Mouse (Mus musculus): ENCODE data around the gene Fam198b. TPM values are rescaled to one million over a fixed set of nuclear protein-coding genes. Genes with fewer than 3 reads are reported as not detected.

Fam198b gene
- polyA plus RNA-seq, 1 experiment from 2014 or later, result 21.3 TPM

GRCm38 (mm10) chr3:79857780-79858179, 26.6 kb upstream of the Fam198b start:
- no peak overlapping the region for H3K4me3 ChIP-seq (ENCODE audit: low read depth, low read length)
- H3K9me3 ChIP-seq (ENCODE audit: low read length), result no peaks in the 10 kb centered on the region
- no peak overlapping the region for H3K4me2 ChIP-seq (replicated peaks; ENCODE audit: low read depth, low read length)
- DNase-seq (ENCODE audit: low spot score) (no peak), ATAC-seq (no peak)
- H3K4me1 ChIP-seq (ENCODE audit: insufficient read depth, low read depth, low read length), result no peaks in the 10 kb centered on the region
- H3K27me3 ChIP-seq (replicated peaks; ENCODE audit: insufficient read depth, low read length), result no peaks in the 10 kb centered on the region
- TF ChIP-seq EP300 (IDR thresholded peaks at IDR 0.05) (no peak), CTCF (IDR thresholded peaks at IDR 0.05) (no peak)
- H3K9ac ChIP-seq (replicated peaks; ENCODE audit: low read depth), result no peak overlapping the region
- H3K36me3 ChIP-seq (ENCODE audit: insufficient read depth, low read length), result no peaks in the 10 kb centered on the region
- WGBS, result 61% methylated on average over 5 of the region's 5 CpGs
- no peak overlapping the region for H3K27ac ChIP-seq (ENCODE audit: low read length)

DNA sequence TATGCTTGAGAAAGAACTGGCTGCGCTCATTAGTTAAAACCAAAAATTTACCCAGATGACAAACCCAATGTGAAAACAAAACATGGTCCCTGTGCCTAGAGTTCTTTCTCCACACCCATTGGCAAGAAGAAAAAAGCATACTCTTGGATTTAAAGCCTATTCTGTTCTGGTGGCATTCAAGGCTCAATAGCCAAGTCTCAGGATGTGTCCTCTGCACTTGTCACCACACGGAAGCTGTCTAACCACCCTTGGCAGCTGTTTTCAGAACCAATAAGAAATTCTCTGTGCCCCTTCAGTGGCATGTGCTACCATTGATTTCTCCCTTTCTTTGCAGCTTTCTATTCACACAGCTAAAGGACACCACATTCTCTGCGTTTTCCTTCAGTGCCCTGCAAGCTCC, 26.1 kb upstream of the Fam198b start:
- no peaks in the 10 kb centered on the region for H3K27me3 ChIP-seq (replicated peaks; ENCODE audit: insufficient read depth, low read length)
- no peaks in the 10 kb centered on the region for H3K36me3 ChIP-seq (ENCODE audit: insufficient read depth, low read length)
- 83% methylated on average over 3 of the region's 3 CpGs for WGBS
- DNase-seq (ENCODE audit: low spot score) (no peak), ATAC-seq (no peak)
- H3K27ac ChIP-seq (ENCODE audit: low read length), result no peak overlapping the region
- no peaks in the 10 kb centered on the region for H3K4me1 ChIP-seq (ENCODE audit: insufficient read depth, low read depth, low read length)
- H3K9ac ChIP-seq (replicated peaks; ENCODE audit: low read depth), result no peak overlapping the region
- no peak overlapping the region for H3K4me3 ChIP-seq (ENCODE audit: low read depth, low read length)
- H3K4me2 ChIP-seq (replicated peaks; ENCODE audit: low read depth, low read length), result no peak overlapping the region
- no peaks in the 10 kb centered on the region for H3K9me3 ChIP-seq (ENCODE audit: low read length)
- TF ChIP-seq CTCF (IDR thresholded peaks at IDR 0.05) (no peak), EP300 (IDR thresholded peaks at IDR 0.05) (no peak)

DNA sequence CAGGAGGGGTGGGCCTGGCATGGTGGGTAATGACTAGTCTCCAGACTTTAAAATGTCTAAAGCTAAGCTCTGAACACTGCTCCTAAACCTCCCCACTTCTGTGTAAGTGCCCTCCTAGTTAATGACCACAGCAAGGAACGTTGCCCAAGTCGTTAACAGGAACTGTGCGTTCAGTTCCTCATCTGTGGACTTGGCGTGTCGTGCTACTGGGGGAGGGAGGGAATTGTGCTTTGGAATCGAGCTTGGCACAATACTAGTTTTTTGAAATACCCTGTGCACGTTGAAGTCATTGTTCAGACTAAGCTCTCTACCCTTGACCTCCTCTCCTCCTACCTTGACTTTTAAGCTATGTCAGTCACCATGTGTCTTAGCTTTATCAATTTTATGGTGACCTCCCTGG, 19.5 kb upstream of the Fam198b start:
- no peaks in the 10 kb centered on the region for H3K4me1 ChIP-seq (ENCODE audit: insufficient read depth, low read depth, low read length)
- H3K9me3 ChIP-seq (ENCODE audit: low read length), result no peaks in the 10 kb centered on the region
- no peaks in the 10 kb centered on the region for H3K36me3 ChIP-seq (ENCODE audit: insufficient read depth, low read length)
- H3K27me3 ChIP-seq (replicated peaks; ENCODE audit: insufficient read depth, low read length), result no peaks in the 10 kb centered on the region
- 53% methylated on average over 7 of the region's 7 CpGs for WGBS
- no peak for TF ChIP-seq EP300 (IDR thresholded peaks at IDR 0.05)
- no peak for TF ChIP-seq CTCF (IDR thresholded peaks at IDR 0.05)
- no peak overlapping the region for H3K9ac ChIP-seq (replicated peaks; ENCODE audit: low read depth)
- H3K4me2 ChIP-seq (replicated peaks; ENCODE audit: low read depth, low read length), result no peak overlapping the region
- ATAC-seq (no peak), DNase-seq (ENCODE audit: low spot score) (no peak)
- H3K4me3 ChIP-seq (ENCODE audit: low read depth, low read length), result no peak overlapping the region
- no peak overlapping the region for H3K27ac ChIP-seq (ENCODE audit: low read length)

DNA sequence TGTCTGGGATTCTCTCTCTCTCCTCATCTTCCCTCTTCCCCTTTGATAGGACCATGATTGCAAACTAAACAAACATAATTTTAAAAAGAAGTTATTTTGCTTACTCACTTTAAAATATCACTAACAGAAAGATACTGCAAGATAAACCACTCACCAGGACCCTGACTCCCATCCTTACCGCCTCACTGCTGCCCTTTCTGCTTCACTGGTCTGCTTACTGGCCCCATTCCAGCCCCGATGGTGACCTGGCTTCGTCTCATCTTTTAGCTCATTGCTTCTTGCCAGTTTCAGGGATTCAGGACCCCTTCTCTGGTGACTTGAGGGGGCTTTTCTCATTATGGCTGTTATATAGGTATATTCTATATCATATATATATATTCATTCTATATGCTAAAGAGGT, 18.2 kb upstream of the Fam198b start:
- Histone ChIP-seq H3K4me1 (ENCODE audit: insufficient read depth, low read depth, low read length) (no peaks in the 10 kb centered on the region), H3K4me3 (ENCODE audit: low read depth, low read length) (no peak overlapping the region), H3K27me3 (replicated peaks; ENCODE audit: insufficient read depth, low read length) (no peaks in the 10 kb centered on the region), H3K4me2 (replicated peaks; ENCODE audit: low read depth, low read length) (no peak overlapping the region), H3K36me3 (ENCODE audit: insufficient read depth, low read length) (no peaks in the 10 kb centered on the region), H3K27ac (ENCODE audit: low read length) (no peak overlapping the region), H3K9ac (replicated peaks; ENCODE audit: low read depth) (no peak overlapping the region), H3K9me3 (ENCODE audit: low read length) (no peaks in the 10 kb centered on the region)
- WGBS, result 81% methylated on average over 3 of the region's 3 CpGs
- no peak for DNase-seq (ENCODE audit: low spot score)
- no peak for TF ChIP-seq CTCF (IDR thresholded peaks at IDR 0.05)
- ATAC-seq, result no peak

- no peak overlapping the region for H3K27ac ChIP-seq (ENCODE audit: low read length)
- no peak overlapping the region for H3K4me3 ChIP-seq (ENCODE audit: low read depth, low read length)
- H3K9me3 ChIP-seq (ENCODE audit: low read length), result no peaks in the 10 kb centered on the region
- no peak for DNase-seq (ENCODE audit: low spot score)
- H3K36me3 ChIP-seq (ENCODE audit: insufficient read depth, low read length), result no peaks in the 10 kb centered on the region
- no peak overlapping the region for H3K9ac ChIP-seq (replicated peaks; ENCODE audit: low read depth)
- no peak for TF ChIP-seq EP300 (IDR thresholded peaks at IDR 0.05)
- TF ChIP-seq CTCF (IDR thresholded peaks at IDR 0.05), result no peak
- H3K4me1 ChIP-seq (ENCODE audit: insufficient read depth, low read depth, low read length), result no peaks in the 10 kb centered on the region
- 85% methylated on average over 9 of the region's 9 CpGs for WGBS
- H3K27me3 ChIP-seq (replicated peaks; ENCODE audit: insufficient read depth, low read length), result no peaks in the 10 kb centered on the region
- H3K4me2 ChIP-seq (replicated peaks; ENCODE audit: low read depth, low read length), result no peak overlapping the region
- no peak for ATAC-seq
Observed at GRCm38 (mm10) chr3:79866526-79866925, 17.8 kb upstream of the Fam198b start.

- H3K27me3 ChIP-seq (replicated peaks; ENCODE audit: insufficient read depth, low read length), result no peaks in the 10 kb centered on the region
- H3K9ac ChIP-seq (replicated peaks; ENCODE audit: low read depth), result no peak overlapping the region
- 67% methylated on average over 1 of the region's 1 CpGs for WGBS
- no peak for TF ChIP-seq CTCF (IDR thresholded peaks at IDR 0.05)
- no peak for TF ChIP-seq EP300 (IDR thresholded peaks at IDR 0.05)
- H3K4me3 ChIP-seq (ENCODE audit: low read depth, low read length), result no peak overlapping the region
- no peaks in the 10 kb centered on the region for H3K9me3 ChIP-seq (ENCODE audit: low read length)
- H3K4me1 ChIP-seq (ENCODE audit: insufficient read depth, low read depth, low read length), result no peaks in the 10 kb centered on the region
- H3K36me3 ChIP-seq (ENCODE audit: insufficient read depth, low read length), result no peaks in the 10 kb centered on the region
- DNase-seq (ENCODE audit: low spot score) (no peak), ATAC-seq (no peak)
- H3K4me2 ChIP-seq (replicated peaks; ENCODE audit: low read depth, low read length), result no peak overlapping the region
- no peak overlapping the region for H3K27ac ChIP-seq (ENCODE audit: low read length)
Observed at GRCm38 (mm10) chr3:79867121-79867709, 17.1 kb upstream of the Fam198b start.

DNA sequence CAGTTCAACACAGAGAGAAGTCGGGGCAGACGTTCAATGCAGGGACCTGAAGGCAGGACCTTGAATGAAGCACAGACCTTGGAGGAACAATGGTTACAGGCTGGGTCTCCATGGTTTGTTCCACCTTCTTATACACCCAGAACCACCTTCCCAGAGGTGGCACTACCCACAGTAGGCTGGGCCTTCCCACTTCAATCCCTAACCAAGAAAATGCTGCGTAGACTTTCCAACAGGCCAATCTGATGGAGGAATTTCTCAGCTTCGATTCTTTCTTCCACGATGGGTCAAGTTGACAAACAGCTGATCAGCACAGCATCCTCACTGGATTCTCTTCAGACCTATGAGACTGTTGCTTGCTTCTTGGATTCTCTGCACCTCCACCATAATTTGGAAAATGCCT, 8.9 kb upstream of the Fam198b start:
- H3K4me2 ChIP-seq (replicated peaks; ENCODE audit: low read depth, low read length), result no peak overlapping the region
- no peaks in the 10 kb centered on the region for H3K36me3 ChIP-seq (ENCODE audit: insufficient read depth, low read length)
- 89% methylated on average over 5 of the region's 5 CpGs for WGBS
- no peaks in the 10 kb centered on the region for H3K4me1 ChIP-seq (ENCODE audit: insufficient read depth, low read depth, low read length)
- no peak overlapping the region for H3K27ac ChIP-seq (ENCODE audit: low read length)
- DNase-seq (ENCODE audit: low spot score) (no peak), ATAC-seq (no peak)
- TF ChIP-seq CTCF (IDR thresholded peaks at IDR 0.05), result no peak
- no peak for TF ChIP-seq EP300 (IDR thresholded peaks at IDR 0.05)
- no peak overlapping the region for H3K9ac ChIP-seq (replicated peaks; ENCODE audit: low read depth)
- H3K9me3 ChIP-seq (ENCODE audit: low read length), result no peaks in the 10 kb centered on the region
- H3K27me3 ChIP-seq (replicated peaks; ENCODE audit: insufficient read depth, low read length), result no peaks in the 10 kb centered on the region
- no peak overlapping the region for H3K4me3 ChIP-seq (ENCODE audit: low read depth, low read length)
